Mouse (Mus musculus): ENCODE results near the gene Pou2f3. TPM values are rescaled to one million over a fixed set of nuclear protein-coding genes. Genes with fewer than 3 reads are reported as not detected.

Pou2f3 gene
- total RNA-seq (2021), result not detected

- intact Hi-C loops (cut with DNase I), result loop anchor here (2.0 to 5.0 kb wide), 2 partner anchors 67 to 208 kb away; no protein-coding TSS in a partner anchor
- DNase-seq, result peak; percentile 68
These were observed at the start of gene Pou2f3 for GRCm38 (mm10) chr9:43210190-43210682. Gene Pou2f3, minus strand, starts transcription at chr9:43210369.

- no peak for DNase-seq
- intact Hi-C loops (cut with DNase I), result no loop called here
These were observed 43.1 kb upstream of the Pou2f3 start for GRCm38 (mm10) chr9:43253271-43253681.

DNA sequence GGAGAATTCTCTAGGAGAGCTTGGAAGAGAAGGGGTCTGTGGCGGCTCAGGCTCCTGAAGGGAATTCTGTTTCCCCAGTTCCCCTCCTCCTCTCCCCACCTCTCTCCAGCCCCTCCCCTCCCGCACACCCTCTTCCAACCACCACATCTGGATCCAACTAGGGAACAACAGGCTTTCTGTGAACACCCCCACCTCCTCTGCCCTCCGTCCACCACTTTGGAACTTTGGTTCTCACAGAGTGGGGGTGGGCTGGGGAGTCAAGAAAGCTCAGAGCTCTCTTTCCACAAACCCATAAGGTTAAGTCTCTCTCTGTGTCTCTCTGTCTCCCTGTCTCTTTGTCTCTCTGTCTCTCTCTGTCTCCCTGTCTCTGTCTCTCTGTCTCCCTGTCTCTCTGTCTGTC, 42.6 kb upstream of the Pou2f3 start:
- no peak for DNase-seq
- intact Hi-C loops (cut with DNase I), result no loop called here

GRCm38 (mm10) chr9:43251786-43252185, 41.6 kb upstream of the Pou2f3 start:
- intact Hi-C loops (cut with DNase I), result no loop called here
- DNase-seq, result no peak

GRCm38 (mm10) chr9:43246738-43247180, 36.6 kb upstream of the Pou2f3 start:
- DNase-seq, result no peak
- intact Hi-C loops (cut with DNase I), result no loop called here

DNA sequence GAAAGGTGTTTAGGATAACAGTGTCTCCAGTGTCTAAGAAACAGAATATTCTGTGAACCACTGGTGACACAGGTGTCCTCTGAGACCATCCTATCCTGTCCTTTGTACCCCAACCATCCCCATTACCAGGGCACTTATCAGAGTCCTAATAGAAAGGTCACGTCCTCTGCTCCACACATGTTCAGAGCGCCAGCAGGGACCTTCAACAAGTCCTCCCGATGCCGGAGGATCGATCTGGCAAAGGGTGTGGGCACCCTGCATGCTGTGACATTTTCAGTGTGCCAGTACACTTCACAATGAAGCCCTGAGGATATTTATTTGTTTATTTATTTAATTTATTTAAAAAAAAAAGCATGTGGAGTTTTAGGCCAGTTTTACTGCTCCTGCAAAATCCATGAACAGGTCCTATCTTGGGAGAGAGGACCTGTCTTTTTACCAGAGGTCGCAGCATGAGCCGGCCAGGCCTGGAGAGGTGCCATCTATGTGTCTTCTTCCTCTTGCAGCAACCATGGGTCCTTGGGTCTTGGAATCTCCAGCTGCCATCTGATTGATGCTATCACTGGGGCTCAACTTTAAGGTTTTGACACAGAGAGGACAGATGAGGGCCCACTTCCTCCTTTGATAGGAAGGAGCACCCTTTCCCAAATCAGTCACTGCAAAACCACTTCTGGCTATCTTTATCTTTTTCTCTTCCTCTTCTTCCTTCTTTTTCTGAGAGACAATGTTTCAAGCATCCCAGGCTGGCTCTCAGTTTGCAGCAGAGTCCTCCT, 35.8 kb upstream of the Pou2f3 start:
- intact Hi-C loops (cut with DNase I), result no loop called here
- no peak for DNase-seq

DNA sequence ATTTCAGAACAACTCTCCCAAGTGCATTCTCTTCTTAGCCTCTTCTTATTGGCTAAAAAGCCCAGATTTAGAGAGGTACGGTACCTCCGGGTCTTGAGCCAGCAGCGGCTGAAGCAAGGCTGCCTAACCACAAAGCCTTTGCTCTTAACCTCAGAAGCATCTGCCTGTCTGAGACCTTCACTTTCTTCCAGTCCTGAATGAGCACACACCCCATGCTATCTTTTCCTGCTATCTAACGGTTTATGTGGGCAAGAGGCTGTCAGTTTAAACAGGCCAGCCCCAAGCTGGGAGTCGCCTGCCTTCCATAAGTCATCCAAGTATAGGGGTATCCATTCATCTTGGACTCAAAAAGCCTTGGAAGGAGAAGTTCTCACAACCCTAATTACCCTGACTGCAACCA, 32.3 kb upstream of the Pou2f3 start:
- no peak for DNase-seq
- intact Hi-C loops (cut with DNase I), result no loop called here

DNA sequence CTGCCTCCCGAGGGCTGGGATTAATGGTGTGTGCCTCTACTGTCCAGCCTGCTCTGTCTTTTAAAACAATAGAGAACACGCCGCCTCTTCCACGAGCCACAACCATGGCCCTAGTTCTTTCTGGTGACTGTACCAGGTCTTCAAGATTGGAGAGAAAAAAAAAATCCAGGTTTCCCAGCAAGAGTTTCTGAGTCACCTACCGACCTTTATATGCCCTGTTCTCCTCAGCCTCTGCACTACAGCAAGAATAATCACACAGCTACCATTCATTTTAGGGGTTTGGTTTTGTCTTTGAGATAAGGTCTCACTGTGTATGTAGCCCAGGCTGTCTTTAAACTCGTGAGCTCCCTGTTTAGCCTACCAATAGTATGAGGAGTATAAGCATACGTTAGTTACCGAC, 31.8 kb upstream of the Pou2f3 start:
- intact Hi-C loops (cut with DNase I), result no loop called here
- DNase-seq, result no peak

GRCm38 (mm10) chr9:43241291-43241690, 31.1 kb upstream of the Pou2f3 start:
- no peak for DNase-seq
- intact Hi-C loops (cut with DNase I), result no loop called here

DNA sequence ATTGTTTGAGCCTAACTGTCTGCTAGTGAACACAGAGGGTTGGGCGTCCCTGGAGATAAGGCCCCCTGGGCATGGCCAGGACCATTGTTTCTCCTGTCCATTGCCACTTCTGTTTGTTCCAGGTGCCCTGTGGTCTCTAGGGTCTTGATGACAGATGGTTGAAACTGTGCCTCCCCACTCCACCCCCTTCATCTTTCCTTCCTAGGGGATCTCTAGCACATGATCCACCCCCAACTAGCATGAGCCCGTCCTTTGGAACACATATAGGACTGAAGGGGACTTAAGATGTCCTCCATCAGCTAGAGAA, 30.4 kb upstream of the Pou2f3 start:
- DNase-seq, result no peak
- intact Hi-C loops (cut with DNase I), result no loop called here

DNA sequence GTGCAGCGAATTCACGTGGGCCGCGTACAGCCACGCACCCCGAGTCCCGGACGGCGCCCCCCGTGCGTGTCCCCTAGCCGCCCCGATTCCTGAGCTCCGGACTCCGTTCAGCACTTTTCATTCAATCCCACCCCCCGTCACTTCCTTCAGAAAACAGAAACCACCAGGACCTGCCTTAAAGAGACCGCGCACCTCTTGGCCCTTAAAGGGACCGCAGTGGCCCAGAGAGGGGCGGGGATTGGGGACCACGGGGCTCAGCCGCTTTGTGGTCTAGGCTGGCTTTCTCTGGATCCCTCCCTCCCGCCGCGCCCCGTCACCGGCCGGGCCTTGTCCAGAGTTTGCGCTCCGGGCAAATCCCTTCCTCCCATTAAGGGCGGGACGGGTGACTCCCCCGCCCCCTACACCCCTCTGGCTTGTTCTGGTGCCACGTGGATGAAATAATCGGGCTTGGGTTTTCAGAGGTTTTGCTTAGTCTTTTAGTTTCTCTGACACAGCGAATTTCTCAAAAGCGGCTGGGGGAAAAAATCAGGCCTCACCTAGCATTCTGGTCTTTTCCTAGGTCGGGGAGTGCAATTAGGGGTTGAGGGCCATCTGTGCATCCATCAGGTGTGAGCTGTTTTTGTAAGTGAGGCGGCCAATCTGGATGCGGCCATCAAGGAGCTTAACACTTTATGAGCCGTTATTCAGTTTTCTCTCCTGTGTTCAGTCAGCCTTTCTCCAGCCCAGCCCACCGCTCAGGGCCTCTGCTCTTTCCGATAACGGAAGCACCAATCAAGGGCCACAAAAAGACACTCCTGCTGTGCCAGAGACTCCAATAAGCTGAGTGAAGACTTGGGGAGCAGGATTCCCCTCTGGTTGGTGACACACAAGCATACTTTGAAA, 29.8 kb upstream of the Pou2f3 start, which contains the start of gene Oaf:
Gene Oaf (minus strand): TSS at position 200 of the 882 bp plus-strand sequence.
- intact Hi-C loops (cut with DNase I), result no loop called here
- peak; percentile 60 for DNase-seq

GRCm38 (mm10) chr9:43238631-43239545, 28.7 kb upstream of the Pou2f3 start:
- intact Hi-C loops (cut with DNase I), result no loop called here
- DNase-seq, result no peak

- intact Hi-C loops (cut with DNase I), result no loop called here
- DNase-seq, result no peak
These were observed 28.0 kb upstream of the Pou2f3 start for GRCm38 (mm10) chr9:43238167-43238566.

- intact Hi-C loops (cut with DNase I), result no loop called here
These were observed 27.1 kb upstream of the Pou2f3 start for GRCm38 (mm10) chr9:43237111-43237775.

GRCm38 (mm10) chr9:43236576-43236975, 26.4 kb upstream of the Pou2f3 start:
- DNase-seq, result no peak
- intact Hi-C loops (cut with DNase I), result no loop called here

More at GRCm38 (mm10) chr9:43237111-43237775, 27.1 kb upstream of the Pou2f3 start:
- DNase-seq, result no peak

- no peak for DNase-seq
- intact Hi-C loops (cut with DNase I), result no loop called here
These were observed 25.9 kb upstream of the Pou2f3 start for GRCm38 (mm10) chr9:43236106-43236505.

DNA sequence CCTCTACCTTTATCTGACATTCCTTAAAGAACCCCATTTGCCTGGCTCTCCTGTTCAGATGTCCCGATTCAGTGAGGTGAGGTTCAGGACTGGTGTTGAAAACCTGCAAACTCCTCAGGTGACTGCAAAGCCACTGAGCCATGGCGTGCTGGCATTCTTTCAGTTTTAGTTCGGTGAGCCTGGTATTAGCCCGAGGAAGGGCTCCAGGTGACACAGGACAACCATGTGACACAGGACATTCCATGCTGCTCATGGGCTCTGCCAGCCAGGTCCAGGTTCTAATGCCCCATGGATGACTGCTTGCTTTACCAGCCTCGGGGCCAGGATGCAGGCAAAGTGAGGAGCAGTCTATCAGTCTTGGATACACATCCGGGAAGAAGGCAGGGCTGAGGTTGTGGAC, 25.2 kb upstream of the Pou2f3 start:
- no peak for DNase-seq
- intact Hi-C loops (cut with DNase I), result no loop called here

GRCm38 (mm10) chr9:43234496-43234895, 24.3 kb upstream of the Pou2f3 start:
- no peak for DNase-seq
- intact Hi-C loops (cut with DNase I), result no loop called here

GRCm38 (mm10) chr9:43233515-43233914, 23.3 kb upstream of the Pou2f3 start:
- no peak for DNase-seq
- intact Hi-C loops (cut with DNase I), result no loop called here

GRCm38 (mm10) chr9:43233044-43233443, 22.9 kb upstream of the Pou2f3 start:
- DNase-seq, result no peak
- intact Hi-C loops (cut with DNase I), result no loop called here
